Mouse (Mus musculus) neural tube, embryonic 13.5 days (tissue): ENCODE results near the gene Rps21. TPM values are rescaled to one million over a fixed set of nuclear protein-coding genes. Genes with fewer than 3 reads are reported as not detected.

Source experiments
- ATAC-seq: fragments of 200-750 bp; cut with Nextera tagmentation; 2 replicates; pipeline ENCODE4 v1.8.0; 2017; ENCODE audit warnings: low read depth, mild to moderate bottlenecking, moderate TSS enrichment, moderate library complexity
- H3K27ac ChIP-seq: fragments of 300-500 bp; sonication (generic); replicated peaks from 2 replicates; pipeline ENCODE4 v1.5.1; 2015; ENCODE audit warnings: moderate library complexity, mild to moderate bottlenecking, inconsistent platforms
- H3K27me3 ChIP-seq: fragments of 300-500 bp; sonication (generic); 2 replicates; pipeline ENCODE4 v1.6.1; 2015; ENCODE audit warnings: mild to moderate bottlenecking, inconsistent platforms
- H3K36me3 ChIP-seq: fragments of 300-500 bp; sonication (generic); 2 replicates; pipeline ENCODE4 v1.6.1; 2015; ENCODE audit warnings: mild to moderate bottlenecking, inconsistent platforms
- H3K4me1 ChIP-seq: fragments of 300-500 bp; sonication (generic); replicated peaks from 2 replicates; pipeline ENCODE4 v1.6.1; 2015; ENCODE audit warnings: inconsistent platforms
- H3K4me2 ChIP-seq: fragments of 300-500 bp; sonication (generic); 2 replicates; pipeline ENCODE4 v1.6.1; 2015; ENCODE audit warnings: inconsistent platforms, mild to moderate bottlenecking, moderate library complexity
- H3K4me3 ChIP-seq: fragments of 300-500 bp; sonication (generic); 2 replicates; pipeline ENCODE4 v1.5.1; 2015; ENCODE audit warnings: mild to moderate bottlenecking, inconsistent platforms
- H3K9ac ChIP-seq: fragments of 300-500 bp; sonication (generic); 2 replicates; pipeline ENCODE4 v1.6.1; 2015; ENCODE audit warnings: moderate library complexity, mild to moderate bottlenecking, inconsistent platforms
- H3K9me3 ChIP-seq: fragments of 300-500 bp; sonication (generic); 2 replicates; pipeline ENCODE4 v1.6.1; 2016; ENCODE audit warnings: inconsistent platforms
- WGBS: fragments of 180-500 bp; shearing (Covaris S2); methylation state at CpG from one replicate; pipeline ENCODE4 v1.1.7; 2015; 5-methylcytosine and 5-hydroxymethylcytosine counted together
- microRNA-seq: library from miRNA; unstranded; fragments of <30 nt; microRNA quantifications from one replicate; pipeline ENCODE4, GENCODE M21; 2016
- polyA plus RNA-seq: library from polyadenylated mRNA; unstranded; fragments of >200 nt; fragmentation: Nextera tagmentation; extraction: Ambion mirVana; gene quantifications from 2 replicates; pipeline ENCODE4 v1.2.1, GENCODE M21; 2015

The Rps21 gene
- polyA plus RNA-seq, 1 experiment from 2014 or later, result 435 TPM

DNA sequence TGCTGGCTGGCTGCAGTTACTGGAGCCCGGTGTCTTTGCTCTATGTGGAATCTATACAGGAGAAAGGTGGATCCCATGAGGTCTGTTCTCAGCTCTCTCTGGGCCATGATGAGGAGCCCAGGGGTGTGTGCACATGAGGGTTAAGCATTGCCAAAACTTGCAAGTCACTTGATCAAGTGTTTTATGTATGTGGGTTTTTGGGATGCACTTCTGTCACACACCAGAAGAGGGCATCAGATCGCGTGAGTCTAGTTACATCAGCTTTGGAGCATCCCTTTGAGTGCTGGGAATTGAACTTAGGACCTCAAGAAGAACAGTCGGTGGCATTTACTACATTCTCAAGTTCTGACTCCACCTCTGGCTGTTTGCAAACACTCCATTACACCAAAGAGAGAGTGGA is 47.4 kb downstream of the Rps21 start:
- ATAC-seq, result no peak
- Histone ChIP-seq H3K9ac (no peak overlapping the region), H3K4me1 (no peaks in the 10 kb centered on the region), H3K9me3 (no peaks in the 10 kb centered on the region), H3K27me3 (no peaks in the 10 kb centered on the region), H3K4me3 (no peak overlapping the region), H3K36me3 (no peaks in the 10 kb centered on the region), H3K4me2 (no peak overlapping the region), H3K27ac (no peak overlapping the region)
- WGBS, result 59% methylated on average over 4 of the region's 4 CpGs

DNA sequence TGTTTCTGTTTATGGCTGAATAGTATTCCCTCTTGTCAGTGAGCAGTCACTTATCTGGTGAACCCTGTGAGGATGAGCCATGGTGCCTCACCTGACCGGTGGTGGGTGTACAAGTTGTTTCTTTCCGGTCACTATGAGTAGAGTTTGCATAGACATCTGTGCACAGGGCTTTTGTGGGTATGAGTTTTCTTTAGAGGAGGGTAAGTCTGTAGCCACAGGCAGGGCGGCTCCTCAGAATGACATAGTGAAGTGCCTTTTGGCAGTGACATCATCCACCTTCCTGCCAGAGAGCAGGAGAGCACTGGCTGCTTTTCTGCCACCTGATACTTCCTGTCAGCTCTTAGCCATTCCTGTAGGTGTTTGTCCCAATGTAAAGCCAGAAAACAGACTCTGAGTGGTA is 48.3 kb downstream of the Rps21 start:
- no peaks in the 10 kb centered on the region for H3K4me1 ChIP-seq
- ATAC-seq, result no peak

DNA sequence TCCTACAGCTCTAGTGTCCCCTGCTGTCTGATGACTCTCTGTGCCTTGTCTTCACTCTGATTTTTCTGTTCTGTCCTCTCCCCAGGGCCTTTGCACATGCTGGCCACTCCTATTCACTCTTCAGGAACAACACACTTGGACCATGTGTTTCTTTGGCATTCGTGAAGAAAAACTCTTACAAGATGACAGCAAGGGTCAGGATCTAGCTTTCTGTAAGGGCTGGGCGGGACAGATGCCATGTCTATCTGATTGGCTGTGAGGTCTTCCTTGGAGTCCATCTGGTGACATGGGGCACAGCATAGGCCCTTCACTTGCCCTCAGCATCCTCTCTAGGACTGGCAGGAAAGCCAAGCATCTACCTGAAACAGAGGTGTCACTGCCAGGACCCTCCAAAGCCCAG is 48.8 kb downstream of the Rps21 start:
- Histone ChIP-seq H3K27ac (no peak overlapping the region), H3K27me3 (no peaks in the 10 kb centered on the region), H3K36me3 (no peaks in the 10 kb centered on the region), H3K4me2 (no peak overlapping the region), H3K9ac (no peak overlapping the region), H3K4me3 (no peak overlapping the region), H3K4me1 (no peaks in the 10 kb centered on the region), H3K9me3 (no peaks in the 10 kb centered on the region)
- WGBS, result 75% methylated on average over 2 of the region's 2 CpGs
- ATAC-seq, result no peak

More for the DNA sequence above, 48.3 kb downstream of the Rps21 start:
- WGBS, result 85% methylated on average over 3 of the region's 3 CpGs
- Histone ChIP-seq H3K9ac (no peak overlapping the region), H3K27me3 (no peaks in the 10 kb centered on the region), H3K9me3 (no peaks in the 10 kb centered on the region), H3K36me3 (no peaks in the 10 kb centered on the region), H3K4me3 (no peak overlapping the region), H3K27ac (no peak overlapping the region), H3K4me2 (no peak overlapping the region)

DNA sequence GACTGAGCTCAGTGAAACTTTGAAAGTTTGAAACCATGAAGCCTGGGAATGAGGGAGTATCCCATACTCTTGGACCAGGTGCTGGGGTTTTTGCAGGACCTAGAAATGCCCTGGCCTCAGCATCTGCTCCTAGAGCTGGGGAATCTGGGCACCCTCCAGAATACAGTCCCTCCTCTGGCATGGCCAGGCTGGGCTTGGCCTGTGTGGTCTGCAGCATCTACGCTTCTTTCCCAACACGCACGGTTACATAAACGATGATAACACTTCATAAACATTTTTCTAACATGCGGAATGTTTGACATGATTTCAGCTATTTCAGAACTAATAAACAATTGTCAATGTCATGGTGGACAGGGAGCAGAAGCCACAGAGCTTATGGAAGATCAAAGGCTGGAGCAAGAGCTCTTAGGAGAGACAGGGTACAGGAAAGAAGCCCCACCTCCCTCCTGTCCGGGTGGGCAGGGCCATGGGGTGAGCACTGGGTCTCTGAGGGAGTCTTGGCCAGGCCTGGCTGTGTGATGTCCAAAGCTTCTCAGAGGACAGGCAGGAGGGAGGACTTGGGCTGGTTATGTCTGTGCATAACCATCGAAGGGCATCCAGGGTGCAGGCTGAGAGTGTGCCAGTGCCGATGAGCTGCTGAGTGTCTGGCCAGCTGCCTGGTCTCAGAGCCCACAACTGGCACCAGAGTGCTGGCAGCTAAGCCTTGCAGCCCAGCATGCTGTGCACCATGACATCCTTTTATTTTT is 49.4 kb downstream of the Rps21 start:
- ATAC-seq, result no peak
- H3K4me1 ChIP-seq, result no peaks in the 10 kb centered on the region
- no peaks in the 10 kb centered on the region for H3K9me3 ChIP-seq
- no peak overlapping the region for H3K9ac ChIP-seq
- no peak overlapping the region for H3K4me2 ChIP-seq
- WGBS, result 88% methylated on average over 8 of the region's 8 CpGs
- no peak overlapping the region for H3K27ac ChIP-seq
- no peak overlapping the region for H3K4me3 ChIP-seq
- no peaks in the 10 kb centered on the region for H3K36me3 ChIP-seq
- H3K27me3 ChIP-seq, result no peaks in the 10 kb centered on the region

DNA sequence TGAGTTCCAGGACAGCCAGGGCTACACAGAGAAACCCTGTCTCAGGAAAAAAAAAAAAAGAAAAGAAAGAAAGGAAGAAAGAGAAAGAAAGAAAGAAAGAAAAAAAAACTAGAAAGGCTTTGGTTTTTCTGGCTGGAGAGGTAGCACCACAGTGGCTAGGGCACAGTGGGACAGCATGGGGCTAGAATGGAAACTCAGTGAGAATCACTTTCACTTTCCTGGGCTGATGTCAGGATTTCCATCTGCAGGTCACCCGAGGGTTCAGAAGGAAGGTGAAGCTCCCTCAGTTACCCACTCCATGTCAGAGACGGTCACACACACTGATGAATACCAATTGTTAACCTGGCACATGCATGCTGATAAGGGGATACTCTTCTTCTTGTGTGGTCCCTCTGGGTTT is 50.5 kb downstream of the Rps21 start:
- no peak overlapping the region for H3K27ac ChIP-seq
- H3K27me3 ChIP-seq, result no peaks in the 10 kb centered on the region
- H3K4me1 ChIP-seq, result no peaks in the 10 kb centered on the region
- no peak overlapping the region for H3K9ac ChIP-seq
- no peak for ATAC-seq
- no peak overlapping the region for H3K4me2 ChIP-seq
- 63% methylated on average over 2 of the region's 2 CpGs for WGBS
- H3K4me3 ChIP-seq, result no peak overlapping the region
- no peaks in the 10 kb centered on the region for H3K9me3 ChIP-seq
- no peaks in the 10 kb centered on the region for H3K36me3 ChIP-seq

Small RNAs within 50 kb of the gene (microRNA-seq; reads per million reads assigned to microRNA genes)
- gene Mir3091, result not detected

Other genes starting within 250 kb of the Rps21 start
- gene Lsm14b, start 232.4 kb upstream of the Rps21 start, polyA plus RNA-seq, result 19.7 and 20.6 TPM in 2 replicates
- gene Psma7, start 214.9 kb upstream of the Rps21 start, polyA plus RNA-seq, result 695 and 718 TPM in 2 replicates
- gene Ss18l1, start 214.9 kb upstream of the Rps21 start, polyA plus RNA-seq, result 44.8 and 45.2 TPM in 2 replicates
- gene Mtg2, start 186.8 kb upstream of the Rps21 start, polyA plus RNA-seq, result 31.5 and 32.9 TPM in 2 replicates
- 2.5 TPM in 2 replicates for gene Hrh3, start 152.9 kb upstream of the Rps21 start, polyA plus RNA-seq
- 61.2 and 64.5 TPM in 2 replicates for gene Osbpl2, start 138.1 kb upstream of the Rps21 start, polyA plus RNA-seq
- gene Adrm1, start 85.9 kb upstream of the Rps21 start, polyA plus RNA-seq, result 190 and 208 TPM in 2 replicates
- 2.0 and 2.4 TPM in 2 replicates for gene Lama5, start 31.5 kb upstream of the Rps21 start, polyA plus RNA-seq
- 22.0 and 23.9 TPM in 2 replicates for gene Cables2, start 16.1 kb downstream of the Rps21 start, polyA plus RNA-seq
- not detected in 2 replicates for gene Rbbp8nl, start 32.5 kb downstream of the Rps21 start, polyA plus RNA-seq
- 0.10 TPM in 1 of 2 replicates, not detected in the other for gene Gata5, start 77.3 kb downstream of the Rps21 start, polyA plus RNA-seq
- gene Slco4a1, start 198.9 kb downstream of the Rps21 start, polyA plus RNA-seq, result 5.1 and 5.4 TPM in 2 replicates
- 0.43 and 0.47 TPM in 2 replicates for gene Ntsr1, start 242.6 kb downstream of the Rps21 start, polyA plus RNA-seq